Mouse (Mus musculus): ENCODE measurements at regions not wholly inside any gene's neighbourhood (a gene's known extent, or its start where the extent isn't known, plus 50 kb on each side); places are given as distances from the start of the nearest gene placed in this dataset.
A peak's percentile ranks its signal among the peaks of the same experiment; 100 is the strongest.

GRCm38 (mm10) chr12:112333125-112334079 lies 155.8 kb upstream of the A530016L24Rik start:
- intact Hi-C loops (cut with DNase I): loop anchor here (5.0 kb wide), 1 partner anchor 119 kb away; no protein-coding TSS in a partner anchor
- peak in 1 of 2 experiments; percentile 31 for DNase-seq

GRCm38 (mm10) chr12:112334106-112334855 lies 155.0 kb upstream of the A530016L24Rik start:
- DNase-seq: no peak
- intact Hi-C loops (cut with DNase I): loop anchor here (5.0 kb wide), 1 partner anchor 118 kb away; no protein-coding TSS in a partner anchor

- DNase-seq: no peak
- intact Hi-C loops (cut with DNase I): no loop called here
These were observed 153.6 kb upstream of the A530016L24Rik start for GRCm38 (mm10) chr12:112335641-112336040.

- DNase-seq: no peak
- intact Hi-C loops (cut with DNase I): no loop called here
These were observed 152.5 kb upstream of the A530016L24Rik start for GRCm38 (mm10) chr12:112336691-112337295.

DNA sequence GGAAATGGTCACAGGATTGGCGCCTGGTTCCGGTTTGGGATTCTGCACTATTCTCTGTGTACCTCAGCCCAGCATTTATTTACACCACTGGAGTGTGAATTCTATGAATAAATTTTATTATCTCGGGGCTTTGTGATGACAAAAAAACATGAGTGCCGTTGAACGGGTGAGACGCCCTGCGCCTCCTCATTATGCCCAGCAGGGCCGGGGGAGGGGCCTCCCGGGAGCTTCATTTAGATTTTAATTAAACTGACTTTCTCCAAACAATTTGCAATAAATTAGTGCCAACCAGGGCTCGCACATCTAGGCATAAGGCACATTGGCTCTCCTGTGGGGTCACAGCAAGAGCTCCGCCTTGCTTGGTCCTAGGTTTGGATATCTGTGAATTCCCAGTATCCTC lies 151.8 kb upstream of the A530016L24Rik start:
- no peak for DNase-seq
- intact Hi-C loops (cut with DNase I): no loop called here

GRCm38 (mm10) chr12:112338976-112339375 lies 150.3 kb upstream of the A530016L24Rik start:
- DNase-seq: no peak

DNA sequence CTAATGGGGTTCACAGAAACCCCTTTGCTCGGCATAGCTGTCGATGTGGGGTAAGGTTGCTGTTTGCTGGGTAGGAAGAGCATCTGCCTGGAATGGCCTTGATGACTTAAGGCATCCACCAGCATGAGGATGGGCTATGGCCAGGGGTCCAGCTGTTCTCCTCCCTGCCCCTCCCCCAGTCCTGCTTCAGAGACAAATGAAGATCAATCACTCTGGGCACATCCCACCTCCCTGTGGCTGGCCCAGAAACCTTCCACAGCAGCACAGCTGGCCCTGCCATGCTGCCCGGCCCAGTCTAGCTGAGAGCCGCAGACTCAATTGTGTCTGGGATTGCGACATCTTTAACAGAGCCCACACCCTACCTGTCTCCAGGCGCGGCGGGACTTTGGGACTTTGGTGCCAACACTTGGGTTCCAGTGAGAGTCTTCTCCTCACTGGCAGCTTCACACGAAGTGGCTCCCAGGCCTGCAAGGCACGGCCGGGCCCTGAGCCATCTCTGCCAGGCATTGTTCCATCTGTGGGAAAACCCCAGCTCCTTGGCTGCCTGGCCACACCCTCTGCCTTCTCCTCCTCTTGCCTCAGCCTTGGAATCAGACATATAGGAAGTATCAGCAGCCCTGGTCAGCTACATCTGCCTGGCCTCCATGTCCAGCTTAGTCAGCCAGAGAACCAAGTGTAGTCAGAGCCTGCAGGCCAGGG lies 149.6 kb upstream of the A530016L24Rik start:
- intact Hi-C loops (cut with DNase I): loop anchor here (5.0 kb wide), 1 partner anchor 192 kb away; the partner anchor contains the start of gene Kif26a
- no peak for DNase-seq

More at GRCm38 (mm10) chr12:112338976-112339375, 150.3 kb upstream of the A530016L24Rik start:
- intact Hi-C loops (cut with DNase I): no loop called here

- intact Hi-C loops (cut with DNase I): loop anchor here (5.0 kb wide), 1 partner anchor 193 kb away; the partner anchor contains the start of gene Kif26a
- no peak for DNase-seq
These were observed 149.0 kb upstream of the A530016L24Rik start for GRCm38 (mm10) chr12:112340248-112340647.

DNA sequence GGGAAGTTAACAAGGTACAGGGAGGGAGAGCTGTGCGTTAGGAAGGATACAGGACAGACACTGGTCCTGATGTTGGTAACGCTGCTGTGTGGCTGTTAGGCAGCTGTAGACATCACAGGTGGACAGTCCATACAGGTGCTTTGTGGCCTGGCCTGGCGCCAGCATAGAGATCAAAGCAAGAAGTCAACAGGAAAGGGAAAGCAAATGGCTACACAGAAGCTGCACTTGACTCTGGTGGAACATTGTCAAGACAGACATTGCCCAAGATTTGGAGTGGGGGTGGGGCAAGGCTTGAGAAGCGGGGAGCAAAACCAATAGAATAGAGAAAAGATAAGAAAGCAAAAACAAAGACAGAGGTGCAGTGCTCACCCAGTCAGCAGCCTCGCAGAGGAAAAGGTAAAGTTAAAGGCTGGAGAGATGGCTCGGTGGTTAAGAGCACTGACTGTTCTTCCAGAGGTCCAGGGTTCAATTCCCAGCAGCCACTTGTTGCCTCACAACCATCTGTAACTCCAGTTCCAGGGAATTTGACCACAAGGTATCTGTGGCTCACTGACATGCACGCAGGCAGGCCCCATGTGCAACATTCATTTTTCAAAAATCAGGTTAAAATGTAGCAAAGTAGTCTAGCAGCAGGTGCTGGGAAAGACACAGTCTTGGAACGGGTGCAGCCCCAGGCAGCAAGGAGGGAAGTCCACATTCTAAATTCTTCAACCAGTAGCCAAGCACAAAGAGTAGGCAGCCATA lies 147.3 kb upstream of the A530016L24Rik start:
- no peak for DNase-seq
- intact Hi-C loops (cut with DNase I): loop anchor here (5.0 kb wide), 1 partner anchor 195 kb away; the partner anchor contains the start of gene Kif26a

DNA sequence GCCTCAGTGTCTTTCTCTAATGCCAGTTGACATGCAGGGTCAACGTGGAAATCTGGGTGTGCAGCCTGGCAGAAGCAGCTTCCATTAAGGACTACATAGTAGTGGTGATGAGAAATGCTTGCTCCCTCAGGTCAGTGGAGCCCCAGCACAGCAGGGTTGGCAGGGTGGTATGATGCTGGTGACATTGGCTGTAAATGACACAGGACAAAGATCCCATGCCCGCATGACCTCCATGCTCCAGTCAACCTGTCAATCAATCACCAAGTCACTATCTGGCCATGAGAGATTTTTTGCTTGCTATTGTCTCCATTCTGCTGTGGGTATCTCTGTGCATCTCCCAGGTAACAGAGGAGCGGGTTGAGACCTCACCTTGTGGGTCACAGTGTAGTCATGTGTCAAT lies 146.2 kb upstream of the A530016L24Rik start:
- no peak for DNase-seq
- intact Hi-C loops (cut with DNase I): loop anchor here (5.0 kb wide), 1 partner anchor 196 kb away; the partner anchor contains the start of gene Kif26a

DNA sequence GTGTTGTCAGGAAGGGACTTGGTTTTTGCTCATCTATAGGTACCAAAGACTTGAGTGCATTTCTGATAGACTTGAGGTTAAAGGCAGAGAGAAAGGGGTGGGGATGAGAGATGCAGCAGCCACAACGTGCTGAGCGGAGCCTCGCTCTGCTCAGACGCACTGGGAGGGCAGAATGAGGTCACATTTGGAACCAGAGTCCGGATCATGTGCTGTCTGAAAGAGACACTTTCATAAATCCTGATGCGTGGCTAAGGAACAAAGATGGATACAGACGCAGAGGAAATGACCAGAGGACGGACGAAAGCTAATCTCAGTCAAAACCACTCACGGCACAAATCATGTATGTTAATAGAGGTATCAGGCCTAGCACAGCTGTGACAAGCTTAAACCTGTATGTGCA lies 145.0 kb upstream of the A530016L24Rik start:
- intact Hi-C loops (cut with DNase I): loop anchor here (5.0 kb wide), 1 partner anchor 197 kb away; the partner anchor contains the start of gene Kif26a
- DNase-seq: peak in 1 of 2 experiments; percentile 49

DNA sequence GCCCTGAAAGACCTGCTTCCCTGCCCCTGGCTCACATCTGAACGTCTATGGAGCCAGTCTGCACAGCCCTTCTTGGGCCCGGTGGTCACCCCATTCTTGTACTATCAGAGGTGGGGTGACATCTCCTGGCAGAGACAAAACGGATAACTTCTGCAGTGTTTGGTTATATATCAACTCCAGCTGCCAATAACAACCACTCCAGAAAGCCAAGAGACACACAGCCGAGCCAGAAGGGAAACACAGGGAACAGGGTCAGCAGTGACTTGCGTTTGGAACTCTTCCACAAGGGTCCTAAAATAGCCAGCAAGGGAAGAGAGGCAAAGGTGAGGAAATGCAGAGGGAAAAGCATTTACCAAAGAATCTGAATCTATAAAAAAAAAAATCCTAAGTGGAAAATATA lies 143.5 kb upstream of the A530016L24Rik start:
- intact Hi-C loops (cut with DNase I): loop anchor here (5.0 kb wide), 1 partner anchor 127 kb away; no protein-coding TSS in a partner anchor
- DNase-seq: no peak

DNA sequence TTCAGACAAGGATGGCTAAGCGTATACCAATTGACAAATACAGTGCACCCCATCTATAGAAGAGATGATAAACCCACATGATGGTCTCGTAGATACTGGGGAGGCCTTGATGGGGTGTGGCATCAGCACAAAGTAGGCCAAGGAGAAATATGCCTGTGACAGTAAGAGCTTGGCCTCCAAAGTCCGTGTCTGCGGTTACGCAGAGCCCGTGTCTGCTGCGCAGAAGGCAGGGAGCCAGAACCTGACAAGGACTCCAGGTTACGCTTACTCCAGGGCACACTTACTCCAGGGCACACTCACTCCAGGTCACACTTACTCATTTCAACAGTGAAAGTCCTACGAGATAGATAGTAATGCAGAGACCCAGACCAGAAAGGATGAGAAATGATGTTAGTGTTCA lies 141.1 kb upstream of the A530016L24Rik start:
- intact Hi-C loops (cut with DNase I): loop anchor here (5.0 kb wide), 1 partner anchor 124 kb away; no protein-coding TSS in a partner anchor
- no peak for DNase-seq

DNA sequence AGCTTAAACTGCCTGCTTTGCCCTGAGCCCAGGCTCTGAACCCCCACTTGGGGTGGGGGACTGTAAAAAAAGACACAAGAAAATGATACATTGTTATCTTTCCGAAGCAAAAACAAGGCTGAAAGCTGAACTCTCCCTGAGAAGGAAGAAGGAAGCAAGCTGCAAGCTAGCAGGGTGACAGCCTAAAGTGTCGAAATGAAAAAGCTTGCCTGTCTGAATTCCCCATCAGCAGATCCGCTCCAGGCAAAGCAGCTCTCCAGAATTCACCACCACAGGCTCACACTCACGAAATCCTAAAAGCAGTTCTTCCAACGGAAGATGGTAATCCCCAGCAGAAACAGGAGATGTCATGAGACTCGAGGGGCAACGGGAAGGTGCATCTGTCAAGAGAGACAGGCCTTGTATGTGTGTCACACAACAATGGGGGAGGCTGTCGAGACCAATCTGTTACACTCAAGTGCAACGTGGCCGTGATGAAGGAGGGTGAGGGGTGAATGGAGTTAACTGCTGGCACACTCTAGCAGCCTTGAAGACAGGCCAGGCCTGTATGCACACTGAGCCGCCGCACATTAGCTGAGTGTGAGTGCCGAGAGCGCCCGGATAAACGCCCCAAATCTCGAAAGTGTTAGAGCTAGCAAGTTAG lies 139.5 kb upstream of the A530016L24Rik start:
- intact Hi-C loops (cut with DNase I): loop anchor here (5.0 to 10.0 kb wide), 2 partner anchors 123 to 255 kb away; no protein-coding TSS in a partner anchor
- DNase-seq: no peak

DNA sequence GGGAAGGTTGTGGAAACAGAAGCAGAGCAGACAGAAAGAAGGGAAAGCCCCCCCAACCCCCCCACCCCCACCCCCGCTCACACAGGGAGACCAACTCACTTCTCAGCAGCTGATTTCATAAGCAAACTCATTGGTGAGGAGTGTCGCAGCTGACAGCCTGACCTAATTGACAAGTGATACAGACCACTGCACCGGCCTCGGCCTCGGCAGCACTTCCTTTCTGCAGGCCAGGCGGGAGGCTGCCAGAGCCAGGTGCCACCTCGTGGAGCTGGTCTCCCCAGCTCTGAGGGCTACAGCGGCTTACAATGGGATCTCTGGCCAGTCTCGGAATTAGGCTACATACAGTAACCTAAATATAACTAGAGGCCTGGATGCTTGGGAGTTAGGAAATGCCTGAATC lies 138.5 kb upstream of the A530016L24Rik start:
- intact Hi-C loops (cut with DNase I): loop anchor here (10.0 kb wide), 1 partner anchor 254 kb away; no protein-coding TSS in a partner anchor

GRCm38 (mm10) chr12:112363349-112363748 lies 125.9 kb upstream of the A530016L24Rik start:
- intact Hi-C loops (cut with DNase I): no loop called here
- DNase-seq: no peak

More for the DNA sequence above, 138.5 kb upstream of the A530016L24Rik start:
- no peak for DNase-seq

DNA sequence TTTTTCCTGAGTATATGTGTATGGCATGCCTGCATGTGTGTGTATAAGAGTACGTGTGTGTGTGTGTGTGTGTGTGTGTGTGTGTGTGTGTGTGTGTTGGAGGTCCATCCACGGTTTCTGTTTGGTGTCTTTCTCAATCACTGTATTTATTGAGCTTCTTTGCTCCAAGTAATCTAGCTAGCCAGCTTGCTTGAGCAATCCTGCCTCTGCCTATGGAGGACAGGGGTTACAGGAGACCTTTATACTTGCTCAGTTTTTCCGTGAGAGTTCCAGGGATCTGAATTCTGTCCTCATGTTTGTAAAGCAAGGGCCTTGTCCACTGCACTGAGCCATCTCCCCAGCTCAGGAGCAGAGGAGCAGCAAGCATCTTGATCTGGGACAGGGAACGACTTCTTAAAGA lies 122.0 kb upstream of the A530016L24Rik start:
- DNase-seq: no peak
- intact Hi-C loops (cut with DNase I): no loop called here

DNA sequence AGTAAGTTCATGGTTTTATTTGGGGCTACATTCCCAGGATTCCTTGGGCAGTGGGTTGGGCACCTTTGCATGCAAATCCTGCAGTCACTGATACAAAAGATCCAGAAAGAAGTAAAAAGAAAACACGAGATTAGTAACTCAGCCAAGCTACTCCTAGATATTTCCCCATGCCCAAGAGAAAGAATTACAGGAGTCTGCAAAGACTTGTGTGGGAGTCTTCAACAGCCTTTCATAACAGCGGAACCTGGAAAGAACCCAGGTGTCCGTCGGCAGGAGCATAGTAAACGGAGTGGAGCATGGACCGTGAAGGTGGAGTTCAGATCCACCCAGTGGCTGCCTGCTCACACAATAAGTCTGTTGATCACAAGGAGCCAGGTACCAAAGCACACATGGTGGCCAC lies 121.1 kb upstream of the A530016L24Rik start:
- intact Hi-C loops (cut with DNase I): no loop called here
- DNase-seq: no peak
